Mouse (Mus musculus) lung, postnatal 0 days (tissue): ENCODE results near the gene Cdkn2b.

Source experiments
- CTCF ChIP-seq: IDR thresholded peaks from 2 replicates; pipeline ENCODE4 v1.5.1; 2016; ENCODE audit warnings: antibody characterized with exemption, mild to moderate bottlenecking
- EP300 ChIP-seq: IDR thresholded peaks from 2 replicates; pipeline ENCODE4 v1.6.1; 2016; ENCODE audit warnings: antibody characterized with exemption, mild to moderate bottlenecking, control low read depth

DNA sequence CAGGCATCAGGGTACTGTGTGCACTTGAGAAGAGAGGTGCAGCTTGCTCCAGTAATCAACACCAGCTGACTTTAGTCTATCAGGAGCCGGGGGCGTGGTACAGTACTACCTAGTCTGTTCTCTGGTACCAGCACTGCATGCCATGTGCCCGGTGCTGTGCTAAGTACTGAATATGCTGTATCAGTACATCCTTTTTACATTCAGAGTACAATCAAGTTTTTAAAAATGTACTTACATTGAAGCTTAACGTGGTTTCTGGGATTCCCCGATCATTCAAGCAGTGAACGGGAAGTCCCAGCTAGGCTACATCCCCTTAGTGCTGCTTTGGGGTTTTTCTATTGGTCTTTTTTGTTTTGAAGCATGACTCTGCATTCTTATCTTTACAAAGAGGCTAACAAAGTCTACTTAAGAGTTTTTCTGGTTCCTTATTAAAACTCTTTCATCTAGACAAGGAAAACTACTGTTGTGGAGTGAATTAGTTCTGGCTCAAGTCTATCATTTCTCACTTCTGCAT lies 40.2 kb upstream of the Cdkn2b start:
- TF ChIP-seq CTCF = no peak
- no peak for TF ChIP-seq EP300
